Mouse (Mus musculus) spleen, postnatal 10 days (tissue): ENCODE measurements at regions not wholly inside any gene's neighbourhood (a gene's known extent, or its start where the extent isn't known, plus 50 kb on each side); places are given as distances from the start of the nearest gene placed in this dataset.

ENCODE experiments used
- DNase-seq, 2 experiments: peaks; one replicate each; pipeline ENCODE4 v3.0.0; 2021 to 2022; ENCODE audit warnings: low spot score in 2 of 2

- DNase-seq = no peak
Measured at GRCm38 (mm10) chr15:62164766-62165410, 1242.1 kb upstream of the A1bg start.

- no peak for DNase-seq
Measured at GRCm38 (mm10) chr15:62163203-62163602, 1240.4 kb upstream of the A1bg start.

GRCm38 (mm10) chr15:62162648-62163194, 1239.9 kb upstream of the A1bg start:
- DNase-seq = no peak

GRCm38 (mm10) chr15:62161975-62162647, 1239.3 kb upstream of the A1bg start:
- DNase-seq = no peak

GRCm38 (mm10) chr15:62161061-62161460, 1238.2 kb upstream of the A1bg start:
- no peak for DNase-seq

- DNase-seq = no peak
Measured at GRCm38 (mm10) chr15:62158875-62159675, 1236.3 kb upstream of the A1bg start.

GRCm38 (mm10) chr15:62157200-62158033, 1234.6 kb upstream of the A1bg start:
- no peak for DNase-seq

- DNase-seq = no peak
Measured at GRCm38 (mm10) chr15:62153222-62153621, 1230.4 kb upstream of the A1bg start.

GRCm38 (mm10) chr15:62152133-62152532, 1229.3 kb upstream of the A1bg start:
- no peak for DNase-seq

- no peak for DNase-seq
Measured at GRCm38 (mm10) chr15:62151690-62152089, 1228.9 kb upstream of the A1bg start.

- DNase-seq = no peak
Measured at GRCm38 (mm10) chr15:62150296-62150695, 1227.5 kb upstream of the A1bg start.

- DNase-seq = no peak
Measured at GRCm38 (mm10) chr15:62148680-62149237, 1225.9 kb upstream of the A1bg start.

- no peak for DNase-seq
Measured at GRCm38 (mm10) chr15:62147343-62147953, 1224.6 kb upstream of the A1bg start.

- DNase-seq = no peak
Measured at GRCm38 (mm10) chr15:62145643-62146285, 1223.0 kb upstream of the A1bg start.

GRCm38 (mm10) chr15:62144776-62145564, 1222.2 kb upstream of the A1bg start:
- no peak for DNase-seq

GRCm38 (mm10) chr15:62139859-62140258, 1217.0 kb upstream of the A1bg start:
- DNase-seq = no peak

- no peak for DNase-seq
Measured at GRCm38 (mm10) chr15:62139192-62139591, 1216.4 kb upstream of the A1bg start.

GRCm38 (mm10) chr15:62138701-62139100, 1215.9 kb upstream of the A1bg start:
- DNase-seq = no peak

- DNase-seq = no peak
Measured at GRCm38 (mm10) chr15:62136932-62137594, 1214.3 kb upstream of the A1bg start.
